Mouse (Mus musculus) gastrocnemius, adult 18-20 months (tissue): Measurements from ENCODE around the gene Ick. TPM values are rescaled to one million over a fixed set of nuclear protein-coding genes. Genes with fewer than 3 reads are reported as not detected.

Source experiments
- DNase-seq: peaks from one replicate; pipeline ENCODE4 v3.0.0; 2021; ENCODE audit warnings: low spot score
- total RNA-seq, 2 experiments: library from RNA; stranded (reverse); gene quantifications; 2 replicates each; pipeline ENCODE4 v1.2.3; 2021

The Ick gene
- total RNA-seq, 2 experiments from 2014 or later = 4.3 to 4.7 TPM

DNA sequence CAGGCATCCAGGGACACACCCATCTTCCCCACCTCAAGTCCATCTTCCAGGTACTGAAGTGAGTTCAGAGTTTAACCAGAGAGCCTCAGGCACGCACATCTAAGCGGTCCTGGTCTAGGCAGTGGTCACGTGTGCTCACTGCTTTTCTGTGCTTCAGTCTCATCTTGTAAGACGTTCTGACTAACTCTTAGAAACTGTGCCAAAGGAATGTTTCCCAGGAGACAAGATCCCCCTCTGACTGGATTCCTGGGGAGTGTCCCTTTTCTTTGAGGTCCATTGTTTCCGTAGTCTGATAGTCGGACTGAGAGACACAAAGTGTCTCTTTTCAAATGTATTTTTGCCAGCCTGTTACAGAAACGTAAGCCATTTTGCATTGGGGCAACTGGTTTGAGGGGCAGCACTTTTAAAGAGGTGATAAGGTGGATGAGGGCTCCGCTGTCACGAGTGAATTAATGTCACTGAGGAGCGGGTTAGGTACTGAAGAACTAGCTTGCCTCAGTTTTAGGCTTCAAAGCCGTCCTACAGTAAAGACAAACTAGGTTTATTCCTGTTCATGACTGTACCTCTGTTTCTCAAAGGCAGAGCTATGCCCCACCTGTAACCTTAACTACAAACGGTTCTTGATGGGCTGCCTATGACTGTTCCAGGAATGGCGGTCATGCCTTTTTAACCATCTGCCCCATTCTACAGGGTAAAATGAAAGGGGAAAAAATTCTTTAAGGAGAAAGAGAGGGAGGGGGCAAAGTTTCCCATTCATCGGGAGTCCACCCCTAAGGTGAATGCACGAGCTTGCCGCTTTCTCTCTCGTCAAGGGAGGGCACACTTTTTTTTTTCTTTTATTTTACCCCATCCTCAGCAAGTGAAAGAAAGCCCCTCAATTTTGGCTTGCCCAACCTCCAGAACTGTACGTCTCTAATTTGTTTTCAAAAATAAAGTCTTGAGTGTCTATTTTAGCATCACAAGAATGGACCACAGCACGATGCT is 82.0 kb downstream of the Ick start:
- no peak for DNase-seq

- peak; percentile 50 for DNase-seq
Measured at GRCm38 (mm10) chr9:78191736-78192135, 82.7 kb downstream of the Ick start.

DNA sequence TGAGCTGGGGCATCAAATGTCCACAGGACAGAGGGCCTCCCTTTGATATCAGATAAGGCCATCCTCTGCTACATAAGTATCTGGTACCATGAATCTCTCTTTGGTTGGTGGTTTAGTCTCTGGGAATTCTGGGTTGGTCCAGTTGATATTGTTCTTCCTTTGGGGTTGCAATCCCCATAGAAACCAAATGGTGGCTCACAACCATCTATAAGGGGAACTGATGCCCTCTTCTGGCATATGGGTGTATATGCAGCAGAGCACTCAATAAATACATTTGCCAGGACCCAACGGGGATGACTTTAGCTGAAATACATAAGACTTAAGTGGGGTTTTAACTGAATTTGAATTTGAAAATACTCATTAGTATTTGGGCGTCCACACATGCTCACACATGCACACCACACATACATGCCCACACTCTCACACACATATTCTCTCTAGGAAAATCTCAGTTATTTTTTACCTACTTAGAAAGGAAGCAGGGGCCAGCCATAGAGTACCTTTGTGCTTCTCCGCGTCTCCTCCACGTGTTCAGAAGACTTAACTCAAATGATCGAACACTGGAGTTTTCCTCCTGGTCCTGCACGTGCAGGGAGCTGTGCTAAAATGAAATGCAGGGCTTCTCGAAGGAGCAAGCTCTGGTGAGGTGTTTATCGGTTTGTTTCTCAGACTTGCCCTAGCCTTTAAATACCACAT is 85.1 kb downstream of the Ick start:
- DNase-seq = peak; percentile 68

DNA sequence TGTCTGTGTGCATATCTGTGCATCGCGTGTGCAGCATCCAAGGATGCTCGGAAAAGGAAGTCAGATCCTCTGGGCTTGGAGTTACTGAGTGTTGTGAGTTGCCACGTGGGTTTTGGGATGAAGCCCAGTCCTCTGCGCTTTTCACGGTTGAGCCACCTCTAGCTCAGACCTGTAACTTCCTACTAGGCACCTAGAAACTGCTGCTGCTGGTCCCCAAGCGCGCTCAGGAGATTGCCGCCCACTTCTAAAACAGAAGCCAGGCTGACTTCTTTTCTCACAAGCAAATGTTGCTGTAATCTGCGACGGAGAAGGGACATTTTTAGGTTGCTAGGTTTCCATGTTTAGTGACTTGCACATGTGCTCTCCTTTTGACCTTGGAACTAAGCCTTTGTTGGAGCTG is 86.0 kb downstream of the Ick start:
- DNase-seq = no peak

DNA sequence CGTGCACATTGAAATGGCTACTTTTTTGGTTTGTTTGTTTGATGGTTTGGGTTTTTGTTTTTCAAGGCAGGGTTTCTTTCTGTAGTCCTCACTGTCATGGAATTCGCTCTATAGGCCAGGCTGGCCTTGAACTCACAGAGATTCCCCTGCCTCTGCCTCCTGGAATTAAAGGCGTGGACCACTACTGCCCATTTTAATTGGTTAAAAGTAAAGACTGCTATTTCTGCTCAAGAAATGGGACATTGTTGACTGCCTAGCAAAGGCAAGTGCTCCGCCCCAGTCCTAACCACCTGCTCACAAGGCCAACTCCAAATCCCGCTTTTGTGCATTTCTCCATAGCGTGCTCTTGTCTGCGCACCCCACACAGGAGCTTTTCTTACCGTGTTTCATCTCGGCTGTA is 88.8 kb downstream of the Ick start:
- DNase-seq = no peak

GRCm38 (mm10) chr9:78204194-78204593 is 95.2 kb downstream of the Ick start:
- no peak for DNase-seq

DNA sequence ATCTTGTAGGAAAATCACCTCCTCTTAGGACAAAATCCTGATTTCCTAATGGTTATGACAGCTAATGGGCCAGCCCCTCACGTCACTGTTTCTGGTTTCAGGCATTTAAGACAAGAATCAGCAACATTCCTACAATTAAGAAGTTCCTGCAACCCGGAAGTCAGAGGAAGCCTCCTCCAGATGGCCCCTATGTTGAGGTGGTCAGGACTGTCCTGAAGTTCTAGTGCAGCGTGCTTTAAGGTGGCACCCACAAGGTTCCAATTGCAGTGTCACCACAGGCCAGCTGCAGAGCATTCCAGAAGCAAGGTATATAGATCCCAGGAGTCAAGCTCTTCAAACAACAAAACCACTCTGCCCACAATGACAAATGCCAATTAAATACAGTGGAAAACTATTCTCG is 100.0 kb downstream of the Ick start:
- no peak for DNase-seq

- no peak for DNase-seq
Measured at GRCm38 (mm10) chr9:78210079-78210478, 101.1 kb downstream of the Ick start.

DNA sequence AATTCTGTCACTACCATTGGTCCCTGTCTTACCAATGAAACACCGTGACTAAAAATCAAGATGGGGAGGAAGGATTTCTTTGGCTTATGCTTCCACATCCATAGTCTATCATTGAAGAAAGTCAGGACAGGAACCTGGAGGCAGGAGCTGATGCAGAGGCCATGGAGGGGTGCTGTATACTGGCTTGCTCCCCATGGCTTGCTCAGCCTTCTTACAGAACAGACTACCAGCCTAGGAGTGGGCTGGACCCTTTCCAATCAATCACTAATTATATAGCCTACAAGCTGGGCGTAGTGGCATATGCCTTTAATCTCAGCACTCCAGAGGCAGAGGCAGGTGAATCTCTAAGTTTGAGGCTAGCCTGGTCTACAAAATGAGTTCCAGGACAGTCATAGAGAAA is 101.8 kb downstream of the Ick start:
- no peak for DNase-seq

DNA sequence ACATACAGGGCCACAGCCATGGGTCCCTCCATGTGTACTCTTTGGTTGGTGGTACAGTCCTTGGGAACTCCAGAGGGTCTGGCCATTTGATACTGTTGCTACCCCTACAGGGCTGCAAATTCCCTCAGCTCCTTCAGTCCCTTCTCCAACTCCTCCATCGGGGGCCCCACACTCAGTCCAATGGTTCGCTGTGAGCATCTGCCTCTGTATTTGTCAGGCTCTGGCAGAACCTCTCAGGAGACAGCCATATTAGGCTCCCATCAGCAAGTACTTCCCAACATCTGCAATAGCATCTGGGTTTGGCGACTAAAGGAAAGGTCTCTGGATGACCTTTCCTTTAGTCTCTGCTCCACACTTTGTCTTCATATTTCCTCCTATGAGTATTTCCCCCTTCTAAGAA is 102.5 kb downstream of the Ick start:
- no peak for DNase-seq

GRCm38 (mm10) chr9:78212341-78213049 is 103.5 kb downstream of the Ick start:
- DNase-seq = peak; percentile 11

GRCm38 (mm10) chr9:78217074-78217473 is 108.1 kb downstream of the Ick start:
- DNase-seq = no peak

Other genes starting within 250 kb of the Ick start
- 1 to 10 TPM; 5.9 to 9.3 TPM for gene Elovl5, start 191.8 kb upstream of the Ick start, total RNA-seq
- not detected for gene Gcm1, start 57.3 kb upstream of the Ick start, total RNA-seq
- 10 to 100 TPM; 39.6 to 43.4 TPM for gene Fbxo9, start 127 bp upstream of the Ick start, total RNA-seq
- gene Gsta4, start 73.6 kb downstream of the Ick start, total RNA-seq = 10 to 100 TPM; 22.0 to 23.9 TPM
- not detected for gene Gsta1, start 121.5 kb downstream of the Ick start, total RNA-seq
- gene Gm3776, start 147.9 kb downstream of the Ick start, total RNA-seq = under 1 TPM in 1 of 2 experiments, not detected in 1; 0.32 TPM
- gene Gm10639, start 180.7 kb downstream of the Ick start, total RNA-seq = not detected
- gene Omt2a, start 205.6 kb downstream of the Ick start, total RNA-seq = not detected
- not detected for gene Omt2b, start 218.4 kb downstream of the Ick start, total RNA-seq
- 1 to 10 TPM in 1 of 2 experiments, under 1 TPM in 1; 0.71 to 1.0 TPM for gene Gsta2, start 246.6 kb downstream of the Ick start, total RNA-seq